Mouse (Mus musculus): ENCODE data around the gene Cdc14a. TPM values are rescaled to one million over a fixed set of nuclear protein-coding genes. Genes with fewer than 3 reads are reported as not detected.
A peak's percentile ranks its signal among the peaks of the same experiment; 100 is the strongest.

Gene Cdc14a
- polyA plus RNA-seq, 1 experiment from 2014 or later = 7.1 TPM

DNA sequence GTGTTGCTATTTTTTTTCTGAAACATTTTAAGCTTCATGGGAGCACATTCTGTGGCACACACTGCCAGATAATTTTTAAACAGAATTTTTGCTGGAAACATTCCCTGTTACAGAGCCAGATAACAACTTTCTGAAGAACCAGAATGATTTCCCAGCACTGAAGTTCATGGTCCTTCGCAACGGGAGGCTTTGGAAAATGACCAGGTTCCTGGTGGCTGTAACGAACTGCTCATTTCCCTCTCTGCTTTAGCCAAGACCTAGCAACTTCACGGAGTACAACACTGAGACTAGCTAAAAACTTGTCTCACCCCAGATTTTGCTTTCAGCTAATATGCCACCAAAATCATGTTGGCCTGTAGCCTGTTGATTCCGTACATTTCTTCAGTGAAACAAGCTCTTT lies 160.8 kb downstream of the Cdc14a start:
- ATAC-seq (no peak), DNase-seq (ENCODE audit: low read depth, low spot score) (no peak)
- ChIA-PET POLR2A (no interaction called here), CTCF (interaction anchor here (1.1 to 4.0 kb wide), 5 partner anchors 10 to 64 kb away, joined by 3 to 14 read pairs (median 4); partner anchors contain the start of gene Gpr88)
- no peak for TF ChIP-seq CTCF (IDR thresholded peaks at IDR 0.05)
- in situ Hi-C loops (cut with MboI; ENCODE audit: low pct_unique_long_range_greater_than_20kb) = no loop called here
- H3K27me3 ChIP-seq = no peaks in the 10 kb centered on the region

DNA sequence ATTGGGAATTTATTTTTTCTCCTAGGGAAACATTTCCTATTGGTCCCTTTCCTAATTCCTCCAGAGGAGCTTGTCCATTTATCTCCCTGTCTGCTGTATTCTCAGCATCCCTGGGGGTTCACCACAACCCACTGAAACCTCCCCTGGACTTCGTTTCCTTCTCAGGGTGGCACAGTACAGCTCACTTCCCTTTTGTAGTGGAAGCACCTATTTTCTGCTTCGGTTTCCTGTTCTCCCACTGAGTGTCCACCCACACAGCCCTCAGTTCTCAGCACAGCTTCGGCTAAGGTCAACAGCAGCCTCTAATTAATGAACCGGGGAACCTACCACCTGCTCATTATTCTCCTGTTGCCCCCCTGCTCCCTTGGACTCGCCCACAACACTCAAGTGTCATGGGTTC lies 167.7 kb downstream of the Cdc14a start:
- H3K27me3 ChIP-seq = peaks cover 7% of the 10 kb centered on the region
- in situ Hi-C loops (cut with MboI; ENCODE audit: low pct_unique_long_range_greater_than_20kb) = no loop called here
- ATAC-seq = no peak
- CTCF ChIA-PET = interaction anchor here (1.6 kb wide), 1 partner anchor 8 kb away, joined by 5 read pairs; no protein-coding TSS in a partner anchor
- POLR2A ChIA-PET = no interaction called here
- no peak for DNase-seq (ENCODE audit: low read depth, low spot score)
- no peak for TF ChIP-seq CTCF (IDR thresholded peaks at IDR 0.05)

DNA sequence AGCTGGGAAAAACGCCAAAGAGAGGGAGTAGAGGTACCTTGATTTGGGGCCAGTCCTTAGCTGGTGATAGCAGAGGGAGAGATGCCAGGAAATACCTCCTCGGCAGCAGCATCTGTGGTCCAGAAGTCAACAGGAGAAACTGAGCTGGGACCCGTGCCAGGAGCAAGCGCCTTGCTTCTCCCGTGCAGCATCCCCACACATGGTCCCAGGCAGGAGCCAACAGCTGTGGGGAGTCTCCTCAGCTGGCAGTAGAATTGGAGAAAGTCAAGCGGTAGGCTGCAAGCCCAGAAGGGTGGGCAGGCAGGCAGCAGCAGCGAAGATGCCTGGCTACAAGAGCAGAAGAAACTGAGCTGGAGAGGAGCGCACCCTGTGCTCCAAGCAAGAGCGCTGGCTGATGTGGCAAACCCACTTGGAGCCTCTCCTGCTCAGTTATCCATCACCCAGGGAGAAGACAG lies 170.7 kb downstream of the Cdc14a start, which contains the start of gene Gpr88:
TSS of gene Gpr88 (minus strand) at position 427 of the 455 bp plus-strand sequence.
- peaks cover 7% of the 10 kb centered on the region for H3K27me3 ChIP-seq
- ChIA-PET CTCF (interaction anchor here (1.1 to 1.4 kb wide), 3 partner anchors 9 to 212 kb away, joined by 3 to 5 read pairs (median 5); no protein-coding TSS in a partner anchor), POLR2A (interaction anchor here (0.7 to 1.0 kb wide), 2 partner anchors 9 to 21 kb away, joined by 3 to 4 read pairs; no protein-coding TSS in a partner anchor)
- in situ Hi-C loops (cut with MboI; ENCODE audit: low pct_unique_long_range_greater_than_20kb) = no loop called here
- TF ChIP-seq CTCF (IDR thresholded peaks at IDR 0.05) = no peak
- no peak for ATAC-seq
- DNase-seq (ENCODE audit: low read depth, low spot score) = no peak

DNA sequence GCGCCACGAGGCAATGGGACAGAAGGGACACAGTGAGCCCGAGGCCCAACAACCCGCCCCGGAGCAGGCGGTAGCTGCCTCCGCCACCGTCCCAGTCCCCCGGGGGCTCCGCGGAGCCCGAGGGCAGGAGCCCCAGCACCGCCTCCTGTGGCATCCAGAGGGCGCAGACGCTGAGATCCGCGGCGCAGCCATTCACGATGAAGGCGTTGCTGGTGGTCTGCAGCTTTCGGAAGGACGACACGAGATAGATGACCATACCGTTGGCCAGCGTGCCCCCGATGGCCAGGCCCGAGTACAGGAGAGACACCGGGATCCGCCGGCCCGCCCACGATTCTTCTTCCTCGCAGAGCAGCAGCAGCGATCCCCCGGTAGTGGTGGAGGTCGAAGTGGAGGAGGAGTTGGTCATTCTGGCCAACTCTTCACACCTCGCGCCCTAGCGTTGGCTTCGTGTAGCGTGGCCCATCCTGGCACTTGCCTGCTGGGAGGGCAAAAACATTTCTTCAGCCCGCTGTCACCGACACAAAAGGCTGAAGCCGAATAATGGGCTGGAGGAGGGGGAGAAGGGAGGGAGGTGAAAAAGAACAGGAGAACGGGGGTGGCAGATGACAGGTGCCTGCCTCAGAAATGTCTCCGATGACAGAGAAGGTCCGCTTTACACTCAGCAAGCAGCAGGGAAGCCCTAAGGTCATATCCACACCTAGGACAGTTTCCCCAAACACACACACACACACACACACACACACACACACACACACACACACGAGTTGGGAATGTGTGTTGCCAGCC lies 171.4 kb downstream of the Cdc14a start:
- no peak for TF ChIP-seq CTCF (IDR thresholded peaks at IDR 0.05)
- ChIA-PET POLR2A (interaction anchor here (0.6 to 1.0 kb wide), 2 partner anchors 22 to 205 kb away, joined by 3 read pairs; no protein-coding TSS in a partner anchor), CTCF (interaction anchor here (1.1 to 1.3 kb wide), 2 partner anchors 10 to 212 kb away, joined by 5 read pairs; no protein-coding TSS in a partner anchor)
- in situ Hi-C loops (cut with MboI; ENCODE audit: low pct_unique_long_range_greater_than_20kb) = no loop called here
- DNase-seq (ENCODE audit: low read depth, low spot score) (no peak), ATAC-seq (peak; percentile 60)
- H3K27me3 ChIP-seq = peaks cover 7% of the 10 kb centered on the region

DNA sequence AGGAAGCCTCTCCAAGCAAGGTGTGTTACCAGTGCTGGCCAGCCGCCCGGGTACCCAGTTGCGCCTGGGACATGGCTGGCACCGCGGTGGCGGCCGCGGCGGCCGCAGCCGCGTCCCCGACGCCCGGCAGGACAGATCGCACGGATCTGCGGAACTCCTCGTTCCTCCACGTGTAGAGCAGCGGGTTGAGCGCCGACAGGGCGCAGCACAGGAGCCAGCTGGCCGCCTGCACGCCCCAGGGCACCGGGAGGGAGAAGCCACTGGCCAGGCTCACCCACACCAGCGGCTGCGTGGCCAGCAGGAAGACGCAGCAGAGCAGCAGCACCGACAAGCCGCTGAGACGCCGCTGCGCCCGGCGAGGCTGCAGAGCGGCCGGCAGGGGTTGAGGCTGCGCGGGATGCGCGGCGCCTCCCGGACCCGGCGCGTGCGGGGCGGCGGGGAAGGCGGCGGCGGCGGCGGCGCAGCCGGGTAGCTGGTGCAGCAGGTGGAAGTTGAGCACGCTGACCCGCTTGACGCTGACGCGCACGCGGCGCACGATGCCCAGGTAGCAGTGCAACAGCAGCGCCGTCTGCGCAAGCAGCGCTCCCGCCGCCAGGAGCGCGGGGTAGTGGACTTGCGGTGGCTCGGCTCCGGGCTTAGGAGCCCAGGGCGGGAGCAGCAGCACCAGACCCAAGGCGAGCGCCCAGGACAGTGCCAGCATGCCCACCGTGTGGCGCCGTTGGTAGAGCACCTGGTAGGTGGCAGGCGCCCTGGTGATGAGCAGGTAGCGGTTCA lies 172.2 kb downstream of the Cdc14a start:
- ATAC-seq (peak; percentile 68), DNase-seq (ENCODE audit: low read depth, low spot score) (no peak)
- in situ Hi-C loops (cut with MboI; ENCODE audit: low pct_unique_long_range_greater_than_20kb) = no loop called here
- peaks cover 7% of the 10 kb centered on the region for H3K27me3 ChIP-seq
- ChIA-PET CTCF (interaction anchor here (1.1 to 1.2 kb wide), 3 partner anchors 18 to 124 kb away, joined by 3 to 4 read pairs (median 3); no protein-coding TSS in a partner anchor), POLR2A (interaction anchor here (0.6 kb wide), 1 partner anchor 205 kb away, joined by 3 read pairs; no protein-coding TSS in a partner anchor)
- TF ChIP-seq CTCF (IDR thresholded peaks at IDR 0.05) = no peak

DNA sequence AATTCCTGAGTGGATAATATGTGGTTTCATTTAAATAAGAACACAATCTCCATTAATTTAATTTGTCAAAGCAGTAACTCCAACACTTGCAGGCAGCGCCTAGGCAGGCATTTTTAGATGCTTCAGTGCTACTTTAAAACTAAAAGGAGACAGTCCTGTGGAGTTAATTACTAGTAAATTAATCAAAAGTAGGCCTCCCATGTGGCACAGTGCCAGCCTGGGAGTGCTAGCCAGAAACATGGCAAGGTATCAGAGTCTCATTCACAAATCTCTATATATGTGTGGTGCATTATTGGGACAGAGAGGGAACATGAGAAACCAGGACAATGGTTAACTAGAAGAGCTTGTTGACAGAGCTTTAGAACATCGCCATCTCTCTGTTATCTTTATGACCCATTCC lies 174.8 kb downstream of the Cdc14a start:
- ChIA-PET POLR2A (no interaction called here), CTCF (interaction anchor here (1.5 to 1.6 kb wide), 2 partner anchors 8 to 259 kb away, joined by 4 to 5 read pairs; partner anchors contain the start of gene Rtca)
- no peak for TF ChIP-seq CTCF (IDR thresholded peaks at IDR 0.05)
- DNase-seq (ENCODE audit: low read depth, low spot score) = no peak
- in situ Hi-C loops (cut with MboI; ENCODE audit: low pct_unique_long_range_greater_than_20kb) = no loop called here
- ATAC-seq = no peak
- H3K27me3 ChIP-seq = peaks cover 7% of the 10 kb centered on the region

DNA sequence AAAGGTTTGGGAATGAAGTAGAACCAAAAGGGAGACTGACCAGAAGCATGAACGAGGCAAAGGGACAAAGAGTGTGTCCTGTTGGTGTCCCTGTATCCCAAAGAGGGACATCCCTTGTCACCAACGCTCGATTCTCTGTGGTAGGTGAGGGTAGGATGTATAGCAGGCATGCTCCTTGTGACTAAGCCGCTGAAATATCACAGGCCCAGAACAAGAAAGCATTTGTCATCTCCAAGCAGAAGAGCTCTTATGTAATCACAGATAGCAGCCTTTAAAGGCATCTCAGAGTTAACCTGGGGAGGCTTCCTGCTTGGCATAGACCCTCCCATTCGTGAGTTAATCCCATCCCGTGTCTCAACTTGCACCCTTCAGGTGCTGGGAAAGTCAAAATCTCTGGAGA lies 179.4 kb downstream of the Cdc14a start:
- DNase-seq (ENCODE audit: low read depth, low spot score) = no peak
- no peak for TF ChIP-seq CTCF (IDR thresholded peaks at IDR 0.05)
- peaks cover 6% of the 10 kb centered on the region for H3K27me3 ChIP-seq
- in situ Hi-C loops (cut with MboI; ENCODE audit: low pct_unique_long_range_greater_than_20kb) = no loop called here
- CTCF ChIA-PET = interaction anchor here (1.0 kb wide), 1 partner anchor 82 kb away, joined by 3 read pairs; no protein-coding TSS in a partner anchor
- POLR2A ChIA-PET = interaction anchor here (1.1 kb wide), 1 partner anchor 9 kb away, joined by 4 read pairs; the partner anchor contains the start of gene Gpr88
- ATAC-seq = no peak

DNA sequence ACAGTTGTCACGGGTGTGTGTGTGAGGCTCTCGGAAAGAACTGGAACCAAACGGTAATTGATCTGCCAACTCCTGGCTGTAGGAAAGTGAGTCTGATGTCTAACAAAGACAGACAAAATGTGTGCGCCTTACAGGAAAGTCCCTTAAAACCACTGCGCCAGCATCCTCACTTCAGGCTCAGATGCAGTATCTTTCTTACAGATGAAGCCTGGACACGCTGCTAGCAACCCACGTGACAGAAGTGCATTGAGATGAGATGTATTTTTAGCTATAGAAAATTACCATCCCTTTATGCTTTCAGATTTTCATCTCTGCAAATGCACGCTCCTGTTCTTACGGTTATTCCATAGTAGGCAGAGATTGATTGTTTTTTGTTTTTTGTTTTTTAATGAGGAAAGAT lies 181.1 kb downstream of the Cdc14a start:
- TF ChIP-seq CTCF (IDR thresholded peaks at IDR 0.05) = no peak
- CTCF ChIA-PET = interaction anchor here (0.8 kb wide), 1 partner anchor 20 kb away, joined by 3 read pairs; no protein-coding TSS in a partner anchor
- H3K27me3 ChIP-seq = peaks cover 6% of the 10 kb centered on the region
- no peak for DNase-seq (ENCODE audit: low read depth, low spot score)
- POLR2A ChIA-PET = no interaction called here
- in situ Hi-C loops (cut with MboI; ENCODE audit: low pct_unique_long_range_greater_than_20kb) = no loop called here
- ATAC-seq = no peak

DNA sequence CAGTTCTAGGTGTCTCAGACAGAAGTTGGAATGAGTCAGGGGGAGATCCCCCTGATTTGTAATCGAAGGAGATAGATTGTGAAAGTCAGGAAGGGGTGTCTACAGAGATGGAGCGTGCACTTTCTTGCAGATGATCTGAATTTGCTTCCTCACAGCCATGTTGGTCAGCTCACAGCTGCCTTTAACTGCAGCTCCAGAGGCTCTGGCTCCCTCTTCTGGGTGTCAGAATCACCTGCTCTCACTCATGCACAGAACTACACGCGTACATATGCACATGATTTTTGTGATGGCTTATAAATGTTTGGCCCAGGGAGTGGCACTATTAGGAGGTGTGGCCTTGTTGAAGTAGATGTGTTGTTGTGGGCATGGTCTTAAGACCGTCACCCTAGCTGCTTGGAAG lies 186.3 kb downstream of the Cdc14a start:
- ATAC-seq (peak; percentile 26), DNase-seq (ENCODE audit: low read depth, low spot score) (no peak)
- ChIA-PET CTCF (interaction anchor here (0.7 to 3.6 kb wide), 10 partner anchors 10 to 199 kb away, joined by 3 to 23 read pairs (median 4); no protein-coding TSS in a partner anchor), POLR2A (interaction anchor here (0.6 kb wide), 1 partner anchor 13 kb away, joined by 3 read pairs; no protein-coding TSS in a partner anchor)
- peak; percentile 70 for TF ChIP-seq CTCF (IDR thresholded peaks at IDR 0.05)
- in situ Hi-C loops (cut with MboI; ENCODE audit: low pct_unique_long_range_greater_than_20kb) = no loop called here
- H3K27me3 ChIP-seq = peaks cover 6% of the 10 kb centered on the region

DNA sequence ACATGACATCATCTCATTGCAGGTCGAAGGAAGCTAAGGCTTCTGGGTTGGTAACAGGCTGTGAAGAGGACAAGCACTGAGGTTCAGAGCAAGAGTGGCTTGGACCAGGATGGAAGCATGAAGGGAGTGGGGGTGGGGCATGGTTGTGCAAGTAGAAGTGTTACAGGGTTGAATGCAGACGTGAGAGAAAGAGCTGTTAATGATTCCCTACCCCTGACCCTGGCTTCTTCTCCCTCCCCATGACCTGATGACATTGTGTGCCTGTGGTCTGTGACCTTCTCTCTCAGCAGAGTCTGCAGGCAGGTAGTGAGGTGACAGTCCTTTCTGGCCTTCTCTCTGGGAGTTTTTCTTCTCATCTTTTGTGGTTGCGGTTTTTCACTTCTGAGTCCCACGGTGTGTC lies 187.0 kb downstream of the Cdc14a start:
- H3K27me3 ChIP-seq = peaks cover 4% of the 10 kb centered on the region
- POLR2A ChIA-PET = interaction anchor here (0.6 kb wide), 1 partner anchor 12 kb away, joined by 3 read pairs; no protein-coding TSS in a partner anchor
- CTCF ChIA-PET = interaction anchor here (0.7 to 3.6 kb wide), 8 partner anchors 9 to 198 kb away, joined by 3 to 23 read pairs (median 6); no protein-coding TSS in a partner anchor
- ATAC-seq (no peak), DNase-seq (ENCODE audit: low read depth, low spot score) (no peak)
- in situ Hi-C loops (cut with MboI; ENCODE audit: low pct_unique_long_range_greater_than_20kb) = no loop called here
- TF ChIP-seq CTCF (IDR thresholded peaks at IDR 0.05) = no peak

All from Patski (cell line).